In genomic region chr1:171360656-171361055, GRCm38 (mm10) we compare ENCODE assay signal across 9 mouse cellular contexts. TPM values are rescaled to one million over a fixed set of nuclear protein-coding genes. Genes with fewer than 3 reads are reported as not detected.
DNase-seq lines count a peak whose midpoint lies in the region; ATAC-seq lines count a peak whose summit lies in the region.
"Had no signal": no experiment of that assay in that cellular context is flagged by ENCODE, and none has a peak within 500 bp of the region (broad histone marks: within the 10 kb centered on the region; RNA-seq: fewer than 3 reads in every experiment).

Gene Klhdc9, minus strand, starts transcription at chr1:171360798.

- peak; percentile 97 for DNase-seq in adrenal gland, postnatal 14 days
- DNase-seq in embryo, embryonic 11.5 days (ENCODE audit: low read depth, low spot score): peak; percentile 72
- peak; percentile 77 for DNase-seq in gastrocnemius, postnatal 25 days
- DNase-seq in left cerebral cortex, adult 9 months (ENCODE audit: low spot score in 2 of 2): peak; percentile 92 to 94
- DNase-seq in right cerebral cortex, adult 18-20 months: peak; percentile 92
- DNase-seq in urinary bladder, postnatal 10 days (ENCODE audit: low spot score): peak; percentile 69

- peak; percentile 88 for ATAC-seq in inflammation-experienced regulatory T-cells, adult 6 months
- ATAC-seq in megakaryocyte, adult 5-6 weeks (ENCODE audit: poor library complexity, severe bottlenecking): peak; percentile 84

RNA-seq across cellular contexts. Expression of gene Klhdc9, which starts in this region (rescaled TPM):
- total RNA-seq in adrenal gland, postnatal 14 days (2021): 3.1 and 5.1 TPM in 2 replicates
- not detected for total RNA-seq in gastrocnemius, postnatal 25 days (2021)
- 1 to 10 TPM in 1 of 3 experiments, under 1 TPM in 1, not detected in 1; 0.54 to 1.4 TPM for polyA plus RNA-seq in inflammation-experienced regulatory T-cells, adult 6 months (2017; shearing (Covaris generic))
- 0.09 TPM in 1 of 2 replicates, not detected in the other for total RNA-seq in megakaryocyte, adult 5-6 weeks (2015)
- 0.16 and 0.59 TPM in 2 replicates for total RNA-seq in megakaryocyte, adult 5-6 weeks (2017)
- polyA plus RNA-seq: myocyte had no signal

Comparison
In these comparisons a context has a peak if more than half of its experiments do, and no peak if none do; other contexts are left out.
1. Peak in every context shown above with its lines: DNase-seq and ATAC-seq.
2. Peak in DNase-seq in gastrocnemius, postnatal 25 days; RNA of the gene not detected or under 1 TPM.
3. Peak in ATAC-seq in megakaryocyte, adult 5-6 weeks; RNA of the gene not detected or under 1 TPM.